Mouse (Mus musculus): Measurements from ENCODE around the gene Zcchc14.

DNA sequence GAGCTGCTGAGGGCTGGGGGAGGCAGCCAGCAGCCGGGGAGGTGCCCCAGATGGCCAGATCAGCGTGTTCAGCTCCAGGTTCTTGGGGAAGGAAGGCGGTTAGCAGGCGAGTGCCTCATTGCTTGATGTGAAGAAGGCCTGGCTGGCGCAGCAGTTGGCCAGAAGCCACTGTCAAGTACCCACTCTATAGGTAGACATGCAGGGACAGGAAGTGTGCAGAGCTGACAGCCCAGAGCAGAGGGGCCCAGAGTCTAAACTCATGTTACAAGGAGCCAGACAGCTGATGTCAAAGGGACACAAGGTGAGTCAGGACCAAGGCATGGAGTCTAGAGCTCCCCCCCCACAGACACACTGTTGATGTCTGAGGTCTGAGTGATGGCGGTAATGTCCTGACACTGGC, 102.6 kb downstream of the Zcchc14 start:
- no peak for TF ChIP-seq CTCF (conservative IDR thresholded peaks at IDR 0.05 in 1 of 2, IDR thresholded peaks at IDR 0.05 in 1 of 2; ENCODE audit: low read depth in 2 of 2, low read length in 2 of 2)
- no peak for TF ChIP-seq BHLHE40 (IDR thresholded peaks at IDR 0.05; ENCODE audit: low read depth, low read length)
- TF ChIP-seq POLR2A (IDR thresholded peaks at IDR 0.05; ENCODE audit: low read depth, low read length): no peak
- TF ChIP-seq UBTF (IDR thresholded peaks at IDR 0.05; ENCODE audit: low read depth, low read length): no peak
- no peak for TF ChIP-seq USF2 (conservative IDR thresholded peaks at IDR 0.05; ENCODE audit: low read depth, low read length)
- no peak for TF ChIP-seq ZNF384 (IDR thresholded peaks at IDR 0.05; ENCODE audit: low read depth, low read length)
- TF ChIP-seq EP300 (IDR thresholded peaks at IDR 0.05; ENCODE audit: low read length): no peak

All from CH12.LX (cell line).